Mouse (Mus musculus) liver, postnatal 0 days (tissue): ENCODE data around the gene Cdk14.

Experiments used
- CTCF ChIP-seq: sonication (generic); IDR thresholded peaks from 2 replicates; pipeline ENCODE4 v1.5.1; 2016; ENCODE audit warnings: antibody characterized with exemption, low read depth
- EP300 ChIP-seq: IDR thresholded peaks from 2 replicates; pipeline ENCODE4 v1.6.1; 2016; ENCODE audit warnings: antibody characterized with exemption, low read depth, mild to moderate bottlenecking

DNA sequence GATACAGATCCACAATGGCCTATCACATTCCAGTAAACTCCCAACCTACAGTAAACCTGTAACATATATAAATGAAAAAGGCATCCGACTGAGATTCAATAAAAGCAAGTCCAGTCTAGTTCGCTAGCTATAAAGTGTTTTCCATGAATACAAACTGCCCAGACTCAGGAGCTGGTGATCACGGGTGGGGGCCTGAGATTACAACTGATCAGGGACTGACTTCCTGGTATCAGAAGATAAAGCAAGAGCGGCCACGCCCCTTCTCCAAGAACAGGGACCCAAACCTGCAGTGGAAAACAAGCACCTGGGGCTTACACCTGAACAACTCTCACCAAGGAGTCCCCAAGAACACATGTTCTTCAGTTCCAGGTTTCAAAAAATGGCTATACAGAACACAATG, 137.7 kb downstream of the Cdk14 start:
- TF ChIP-seq CTCF, result no peak
- TF ChIP-seq EP300, result no peak
